Mouse (Mus musculus) stomach, embryonic 14.5 days (tissue): ENCODE data around the gene Lsamp. TPM values are rescaled to one million over a fixed set of nuclear protein-coding genes. Genes with fewer than 3 reads are reported as not detected.
A peak's percentile ranks its signal among the peaks of the same experiment; 100 is the strongest.

Source experiments
- ATAC-seq: fragments of 200-750 bp; cut with Nextera tagmentation; 2 replicates; pipeline ENCODE4 v1.8.0; 2017; ENCODE audit warnings: low read depth, moderate TSS enrichment; ENCODE audit not compliant: insufficient number of reproducible peaks, insufficient read depth, low FRiP score
- H3K27ac ChIP-seq: fragments of 300-500 bp; sonication (generic); 2 replicates; pipeline ENCODE4 v1.5.1; 2014; ENCODE audit warnings: mild to moderate bottlenecking, low read length, moderate library complexity, mixed read lengths
- H3K27me3 ChIP-seq: fragments of 300-500 bp; sonication (generic); 2 replicates; pipeline ENCODE4 v1.6.1; 2014; ENCODE audit warnings: low read length, control low read depth, mixed read lengths; ENCODE audit not compliant: control insufficient read depth, insufficient read depth
- H3K36me3 ChIP-seq: fragments of 300-500 bp; sonication (generic); 2 replicates; pipeline ENCODE4 v1.6.1; 2014; ENCODE audit warnings: mild to moderate bottlenecking, control low read depth, low read length, moderate library complexity, mixed read lengths; ENCODE audit not compliant: control insufficient read depth, insufficient read depth
- H3K4me1 ChIP-seq: fragments of 300-500 bp; sonication (generic); 2 replicates; pipeline ENCODE4 v1.6.1; 2014; ENCODE audit warnings: low read length, control low read depth, mixed read lengths; ENCODE audit not compliant: control insufficient read depth, insufficient read depth
- H3K4me2 ChIP-seq: fragments of 300-500 bp; sonication (generic); replicated peaks from 2 replicates; pipeline ENCODE4 v1.6.1; 2014; ENCODE audit warnings: low read depth, low read length, control low read depth
- H3K4me3 ChIP-seq: fragments of 300-500 bp; sonication (generic); 2 replicates; pipeline ENCODE4 v1.5.1; 2014; ENCODE audit warnings: low read depth, low read length, control low read depth
- H3K9ac ChIP-seq: fragments of 300-500 bp; sonication (generic); replicated peaks from 2 replicates; pipeline ENCODE4 v1.6.1; 2014; ENCODE audit warnings: low read depth, mild to moderate bottlenecking, control low read depth, low read length, moderate library complexity, mixed read lengths
- H3K9me3 ChIP-seq: fragments of 300-500 bp; sonication (generic); 2 replicates; pipeline ENCODE4 v1.6.1; 2016; ENCODE audit warnings: low read depth, low read length, control low read depth; ENCODE audit not compliant: control insufficient read depth
- WGBS: fragments of 180-500 bp; shearing (Covaris S2); extraction: QIAGEN DNeasy Blood & Tissue Kit; methylation state at CpG from one replicate; pipeline ENCODE4 v1.1.7; 2014; 5-methylcytosine and 5-hydroxymethylcytosine counted together
- polyA plus RNA-seq: library from polyadenylated mRNA; unstranded; fragments of >200 nt; fragmentation: Nextera tagmentation; extraction: Ambion mirVana; gene quantifications from 2 replicates; pipeline ENCODE4 v1.2.1, GENCODE M21; 2014

Lsamp gene
- polyA plus RNA-seq, 1 experiment from 2014 or later, result 15.6 TPM

GRCm38 (mm10) chr16:41235829-41236228, 1251.7 kb downstream of the Lsamp start:
- Histone ChIP-seq H3K36me3 (no peaks in the 10 kb centered on the region), H3K4me1 (no peaks in the 10 kb centered on the region), H3K9me3 (no peaks in the 10 kb centered on the region), H3K4me3 (no peak overlapping the region), H3K4me2 (no peak overlapping the region), H3K27ac (no peak overlapping the region), H3K27me3 (no peaks in the 10 kb centered on the region), H3K9ac (no peak overlapping the region)
- ATAC-seq, result no peak

GRCm38 (mm10) chr16:41242841-41243240, 1258.7 kb downstream of the Lsamp start:
- H3K4me3 ChIP-seq, result no peak overlapping the region
- 54% methylated on average over 4 of the region's 4 CpGs for WGBS
- no peak for ATAC-seq

GRCm38 (mm10) chr16:41244711-41245110, 1260.5 kb downstream of the Lsamp start:
- WGBS, result 13% methylated on average over 2 of the region's 2 CpGs
- ATAC-seq, result no peak

More at GRCm38 (mm10) chr16:41242841-41243240, 1258.7 kb downstream of the Lsamp start:
- Histone ChIP-seq H3K27me3 (no peaks in the 10 kb centered on the region), H3K27ac (no peak overlapping the region), H3K4me1 (no peaks in the 10 kb centered on the region), H3K9me3 (no peaks in the 10 kb centered on the region), H3K36me3 (no peaks in the 10 kb centered on the region), H3K9ac (no peak overlapping the region), H3K4me2 (no peak overlapping the region)

GRCm38 (mm10) chr16:41258145-41259035, 1274.2 kb downstream of the Lsamp start:
- no peaks in the 10 kb centered on the region for H3K36me3 ChIP-seq
- H3K4me1 ChIP-seq, result no peaks in the 10 kb centered on the region
- no peaks in the 10 kb centered on the region for H3K27me3 ChIP-seq
- peak; percentile 53; the same call in 1 of the 2 replicates for ATAC-seq
- no peak overlapping the region for H3K9ac ChIP-seq
- H3K4me3 ChIP-seq, result no peak overlapping the region
- H3K27ac ChIP-seq, result no peak overlapping the region
- no peak overlapping the region for H3K4me2 ChIP-seq
- 53% methylated on average over 12 of the region's 12 CpGs for WGBS
- H3K9me3 ChIP-seq, result no peaks in the 10 kb centered on the region

More at GRCm38 (mm10) chr16:41244711-41245110, 1260.5 kb downstream of the Lsamp start:
- Histone ChIP-seq H3K9me3 (no peaks in the 10 kb centered on the region), H3K4me1 (no peaks in the 10 kb centered on the region), H3K9ac (no peak overlapping the region), H3K27ac (no peak overlapping the region), H3K27me3 (no peaks in the 10 kb centered on the region), H3K36me3 (no peaks in the 10 kb centered on the region), H3K4me2 (no peak overlapping the region), H3K4me3 (no peak overlapping the region)

- WGBS, result 89% methylated on average over 2 of the region's 2 CpGs
- ATAC-seq, result no peak
- Histone ChIP-seq H3K27me3 (no peaks in the 10 kb centered on the region), H3K9ac (no peak overlapping the region), H3K4me1 (no peaks in the 10 kb centered on the region), H3K4me3 (no peak overlapping the region), H3K4me2 (no peak overlapping the region), H3K9me3 (no peaks in the 10 kb centered on the region), H3K27ac (no peak overlapping the region), H3K36me3 (no peaks in the 10 kb centered on the region)
These were observed 1292.0 kb downstream of the Lsamp start for GRCm38 (mm10) chr16:41275999-41276671.

- no peak overlapping the region for H3K4me3 ChIP-seq
- no peaks in the 10 kb centered on the region for H3K27me3 ChIP-seq
- no peak overlapping the region for H3K27ac ChIP-seq
- no peak overlapping the region for H3K9ac ChIP-seq
- no peak overlapping the region for H3K4me2 ChIP-seq
- no peaks in the 10 kb centered on the region for H3K36me3 ChIP-seq
- H3K9me3 ChIP-seq, result no peaks in the 10 kb centered on the region
- WGBS, result 70% methylated on average over 3 of the region's 3 CpGs
- no peaks in the 10 kb centered on the region for H3K4me1 ChIP-seq
- no peak for ATAC-seq
These were observed 1333.8 kb downstream of the Lsamp start for GRCm38 (mm10) chr16:41317992-41318391.

GRCm38 (mm10) chr16:41343431-41343830, 1359.3 kb downstream of the Lsamp start:
- 82% methylated on average over 1 of the region's 1 CpGs for WGBS
- no peak overlapping the region for H3K9ac ChIP-seq
- ATAC-seq, result no peak
- no peaks in the 10 kb centered on the region for H3K9me3 ChIP-seq
- H3K36me3 ChIP-seq, result no peaks in the 10 kb centered on the region
- no peaks in the 10 kb centered on the region for H3K4me1 ChIP-seq
- no peak overlapping the region for H3K4me2 ChIP-seq
- H3K4me3 ChIP-seq, result no peak overlapping the region
- no peak overlapping the region for H3K27ac ChIP-seq
- H3K27me3 ChIP-seq, result no peaks in the 10 kb centered on the region

GRCm38 (mm10) chr16:41365138-41365537, 1381.0 kb downstream of the Lsamp start:
- no peaks in the 10 kb centered on the region for H3K9me3 ChIP-seq
- no peak overlapping the region for H3K4me3 ChIP-seq
- ATAC-seq, result no peak
- no peak overlapping the region for H3K9ac ChIP-seq
- WGBS, result 77% methylated on average over 2 of the region's 2 CpGs
- no peaks in the 10 kb centered on the region for H3K27me3 ChIP-seq
- H3K4me1 ChIP-seq, result no peaks in the 10 kb centered on the region
- H3K4me2 ChIP-seq, result no peak overlapping the region
- H3K27ac ChIP-seq, result no peak overlapping the region
- no peaks in the 10 kb centered on the region for H3K36me3 ChIP-seq
